Mouse (Mus musculus): ENCODE results near the gene Tbc1d1. TPM values are rescaled to one million over a fixed set of nuclear protein-coding genes. Genes with fewer than 3 reads are reported as not detected.

Gene Tbc1d1
- total RNA-seq (2023) = 10 to 100 TPM; 62.5 to 63.5 TPM

GRCm38 (mm10) chr5:64155861-64156550 lies at the start of gene Tbc1d1:
TSS of gene Tbc1d1 (plus strand) at chr5:64156305.

Other genes starting within 250 kb of the Tbc1d1 start
- gene Rell1, start 187.4 kb upstream of the Tbc1d1 start, total RNA-seq (2023) = 10 to 100 TPM; 46.0 to 52.3 TPM
- 10 to 100 TPM; 31.5 to 31.8 TPM for gene Pgm2, start 63.4 kb upstream of the Tbc1d1 start, total RNA-seq (2023)